Mouse (Mus musculus) erythroblast, embryonic 14.5 days (primary cell): Measurements from ENCODE around the gene Pank4.

Experiments used
- GATA1 ChIP-seq: IDR thresholded peaks from 2 replicates; pipeline ENCODE4 v1.6.1; 2012; ENCODE audit warnings: low read length, inconsistent platforms, mixed read lengths
- TAL1 ChIP-seq: IDR thresholded peaks from 3 replicates; pipeline ENCODE4 v1.6.1; 2012; ENCODE audit warnings: low read length, inconsistent platforms, mixed read lengths

DNA sequence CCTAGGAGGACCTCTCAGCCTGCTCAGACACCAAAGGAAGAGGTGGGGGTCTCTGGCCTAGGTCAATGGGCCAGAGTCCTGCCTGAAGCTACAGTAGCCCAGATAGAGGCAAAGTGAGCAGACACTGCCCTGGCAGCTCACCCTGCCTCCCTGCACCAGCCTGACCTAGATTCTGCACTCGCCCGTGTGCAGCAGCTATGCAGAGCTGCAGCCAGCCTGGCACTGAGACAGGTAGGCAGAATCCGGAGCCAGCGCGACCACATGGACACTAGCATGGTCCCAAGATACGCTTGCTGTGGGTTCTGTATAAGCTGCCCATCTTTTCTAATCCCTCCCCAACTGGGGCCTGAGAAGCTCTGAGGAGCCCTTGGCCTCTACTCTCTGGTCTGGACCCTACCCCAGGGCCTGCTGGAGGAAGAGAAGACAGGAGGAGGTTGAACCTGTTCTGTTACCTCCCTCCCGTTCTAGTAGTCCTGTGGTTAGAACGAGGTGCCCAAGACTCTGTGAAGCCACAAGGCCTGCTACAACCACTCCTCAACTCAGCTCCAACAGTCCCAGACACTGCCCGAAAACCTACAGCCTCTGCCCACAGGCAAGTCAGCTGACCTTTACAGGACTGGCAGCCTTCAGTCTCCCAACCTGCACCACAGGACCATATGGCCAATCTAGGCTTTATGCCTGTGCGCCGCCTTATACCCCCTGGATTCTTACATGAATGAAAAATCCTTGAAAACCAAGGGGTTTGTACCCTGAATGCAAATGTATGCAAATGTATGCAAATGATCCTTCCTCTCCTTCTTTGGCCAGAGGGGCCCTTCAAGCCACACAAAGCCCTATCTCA, 60.5 kb downstream of the Pank4 start:
- TF ChIP-seq TAL1 (no peak), GATA1 (no peak)
